Mouse (Mus musculus): ENCODE data around the gene Rxra.

Rxra gene

DNA sequence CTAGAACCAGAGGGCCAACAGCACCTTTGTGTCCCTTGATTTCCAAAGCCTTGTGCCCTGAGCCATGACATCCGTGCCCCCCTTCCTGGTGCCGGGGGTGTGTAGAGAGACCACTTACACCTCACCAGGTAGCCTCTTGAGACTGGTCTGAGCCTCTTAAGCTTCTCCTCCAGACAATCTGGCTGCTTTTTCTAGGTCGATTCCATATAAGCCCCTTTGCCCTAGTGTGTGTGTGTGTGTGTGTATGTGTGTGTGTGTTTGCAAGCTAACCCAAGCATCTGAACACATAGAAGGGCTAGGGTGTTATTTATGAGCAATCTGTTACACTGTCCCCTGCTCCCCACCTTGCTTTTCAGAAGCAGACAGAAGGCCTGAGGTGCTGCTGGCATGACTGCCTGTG is 62.2 kb downstream of the Rxra start:
- in situ Hi-C loops (cut with MboI, MseI), result no loop called here

DNA sequence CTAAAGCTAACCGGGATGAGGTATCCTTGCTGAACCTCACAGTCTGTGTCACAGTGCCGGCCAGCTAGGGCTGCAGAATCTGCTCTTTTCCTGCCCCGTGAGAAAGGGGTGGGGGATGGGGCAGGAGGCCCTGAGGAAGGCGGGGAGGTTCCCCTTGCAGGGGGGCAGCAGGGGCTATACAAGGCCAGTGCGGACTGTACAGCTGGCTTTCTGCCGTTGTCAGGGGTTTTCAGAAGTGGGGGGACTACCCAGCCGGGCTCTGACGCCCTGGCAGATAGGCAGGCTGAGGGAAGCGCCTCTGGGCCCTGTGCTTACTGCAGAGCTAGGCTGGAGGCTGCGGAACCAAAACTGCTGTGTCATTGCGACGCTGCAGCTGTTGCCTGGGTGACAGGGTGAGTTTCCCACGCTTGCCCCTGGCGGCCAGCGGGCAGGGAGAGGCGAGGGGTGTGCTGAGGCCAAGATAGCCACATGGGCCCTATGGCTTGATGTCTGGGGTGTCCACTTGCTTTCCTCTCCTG is 63.9 kb downstream of the Rxra start:
- in situ Hi-C loops (cut with MboI, MseI), result no loop called here

- in situ Hi-C loops (cut with MboI, MseI), result no loop called here
Observed at GRCm38 (mm10) chr2:27743177-27743576, 66.9 kb downstream of the Rxra start.

DNA sequence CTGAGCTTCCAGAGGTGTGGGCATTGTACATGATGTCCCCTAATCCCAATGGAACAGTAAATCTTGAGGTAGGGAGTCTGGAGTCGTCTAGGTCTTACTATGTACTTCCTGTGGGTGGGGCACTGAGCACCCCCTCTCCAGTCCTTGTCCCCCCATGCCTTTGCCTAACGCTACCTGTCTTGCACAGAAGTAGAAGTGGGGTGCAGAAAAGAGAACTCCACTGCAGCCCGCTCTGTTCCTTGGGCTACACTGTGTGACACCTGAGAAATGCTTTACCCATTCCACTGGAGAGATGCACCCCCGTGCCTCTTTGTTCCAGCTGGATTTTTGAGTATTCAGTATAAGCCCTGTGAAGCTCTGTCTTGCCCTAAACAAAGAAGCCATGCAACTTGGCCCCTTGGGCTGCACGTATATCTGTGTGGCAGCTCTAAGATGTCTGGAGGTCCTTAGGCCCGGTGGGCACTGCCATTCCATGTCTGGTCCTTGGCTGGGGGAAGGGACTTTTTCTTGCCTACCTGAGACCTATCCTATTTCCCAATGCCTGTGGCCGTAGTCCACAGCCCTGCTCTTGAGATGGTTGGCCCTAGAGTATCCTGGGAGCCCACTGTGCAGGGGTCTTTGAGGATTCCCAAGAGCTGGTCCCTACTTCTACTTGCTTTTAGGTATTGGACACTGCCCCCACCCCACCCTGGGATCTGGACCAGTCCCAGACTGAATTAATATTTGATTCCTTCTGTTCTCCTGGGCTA is 67.8 kb downstream of the Rxra start:
- in situ Hi-C loops (cut with MboI, MseI), result no loop called here

- in situ Hi-C loops (cut with MboI, MseI), result no loop called here
Observed at GRCm38 (mm10) chr2:27744612-27745351, 68.5 kb downstream of the Rxra start.

GRCm38 (mm10) chr2:27745673-27746620 is 69.7 kb downstream of the Rxra start:
- in situ Hi-C loops (cut with MboI, MseI), result no loop called here

DNA sequence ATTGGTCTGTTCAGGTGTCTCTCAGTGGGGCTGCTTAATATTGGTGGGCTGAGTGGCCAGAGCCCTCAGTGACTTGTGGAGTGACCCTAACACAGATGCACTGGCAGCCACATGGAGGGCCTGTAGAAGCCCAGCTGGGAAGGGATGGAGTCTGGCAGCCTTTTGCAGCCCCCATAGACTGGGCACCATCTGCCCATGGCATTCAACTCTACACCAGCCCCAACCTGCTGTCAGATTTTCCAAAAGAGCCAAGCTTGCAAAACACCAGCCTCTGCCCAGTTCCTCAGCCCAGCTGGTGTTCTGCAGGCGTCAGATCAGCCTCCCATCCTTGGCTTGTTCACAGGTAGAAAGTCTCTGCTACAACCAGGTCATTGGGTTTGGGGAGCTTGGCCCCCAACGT is 70.6 kb downstream of the Rxra start:
- in situ Hi-C loops (cut with MboI, MseI), result no loop called here

GRCm38 (mm10) chr2:27748984-27749383 is 72.7 kb downstream of the Rxra start:
- in situ Hi-C loops (cut with MboI, MseI), result no loop called here

- in situ Hi-C loops (cut with MboI, MseI), result no loop called here
Observed at GRCm38 (mm10) chr2:27750399-27751134, 74.3 kb downstream of the Rxra start.

DNA sequence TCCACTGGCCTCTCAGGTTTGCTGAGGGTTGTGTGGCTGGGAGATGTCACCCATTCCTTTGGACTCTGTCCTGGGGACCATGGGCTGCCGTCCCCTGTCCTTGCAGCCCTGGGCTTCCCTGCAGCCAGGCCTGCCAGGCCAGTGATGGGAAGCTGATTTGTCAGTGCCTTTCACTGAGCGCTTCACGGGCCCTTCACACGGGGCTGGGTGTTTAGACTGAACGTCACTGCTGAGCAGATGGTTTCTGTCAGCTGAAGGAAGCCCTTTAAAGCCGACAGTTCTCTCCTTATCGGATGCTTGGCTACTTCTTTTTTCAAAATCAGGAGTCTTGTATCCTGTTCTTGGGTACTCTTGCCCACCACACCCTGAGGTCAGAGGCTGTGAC is 74.9 kb downstream of the Rxra start:
- in situ Hi-C loops (cut with MboI, MseI), result no loop called here

DNA sequence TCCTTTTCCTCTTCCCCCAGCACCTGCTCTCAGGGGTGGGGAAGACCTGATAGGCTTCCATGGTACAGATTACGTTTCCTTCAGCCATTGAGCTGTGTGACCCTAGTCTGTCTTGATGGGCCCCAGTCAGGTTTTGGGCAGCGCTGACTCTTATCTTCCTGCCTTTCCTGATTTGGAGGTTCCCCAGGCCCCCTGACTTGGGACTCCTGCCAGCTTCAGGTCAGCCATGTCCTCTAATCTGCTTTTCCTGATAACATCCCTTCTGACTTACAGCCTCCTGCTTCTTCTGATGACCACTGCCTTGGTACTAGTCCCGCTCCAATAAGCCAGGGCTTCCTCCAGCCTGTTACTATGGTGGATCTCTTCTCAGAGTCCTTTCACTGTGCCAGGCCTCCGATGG is 75.6 kb downstream of the Rxra start:
- in situ Hi-C loops (cut with MboI, MseI), result no loop called here

GRCm38 (mm10) chr2:27754094-27754493 is 77.9 kb downstream of the Rxra start:
- in situ Hi-C loops (cut with MboI, MseI), result no loop called here

DNA sequence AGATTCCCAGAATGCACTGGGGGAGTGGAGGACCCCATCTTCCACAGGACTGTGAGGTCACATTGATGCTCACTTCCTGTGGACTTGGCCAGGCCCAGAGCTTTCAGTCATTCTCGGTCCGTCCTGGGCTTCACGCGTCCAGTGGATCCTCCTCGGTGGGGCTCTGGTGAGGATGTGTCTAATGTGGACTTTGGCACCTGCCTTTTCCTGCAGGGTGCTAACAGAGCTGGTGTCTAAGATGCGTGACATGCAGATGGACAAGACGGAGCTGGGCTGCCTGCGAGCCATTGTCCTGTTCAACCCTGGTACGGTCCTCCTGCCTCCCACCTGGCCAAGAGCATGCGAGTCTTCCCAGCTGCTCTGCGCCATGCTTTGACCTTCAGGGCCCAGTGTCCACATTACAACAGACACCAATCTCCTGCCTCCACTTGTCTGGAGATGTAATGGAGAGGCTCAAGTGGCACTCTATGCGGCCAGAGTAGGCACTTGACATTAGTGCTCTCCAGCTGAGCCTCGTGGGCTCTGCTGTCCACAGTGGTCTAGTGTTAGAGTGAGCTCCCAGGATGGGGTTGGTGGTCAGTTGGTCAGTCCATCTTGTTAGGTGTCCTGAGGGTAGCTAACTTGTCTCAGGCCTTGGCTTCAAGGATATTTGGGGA is 79.9 kb downstream of the Rxra start:
- in situ Hi-C loops (cut with MboI, MseI), result no loop called here

DNA sequence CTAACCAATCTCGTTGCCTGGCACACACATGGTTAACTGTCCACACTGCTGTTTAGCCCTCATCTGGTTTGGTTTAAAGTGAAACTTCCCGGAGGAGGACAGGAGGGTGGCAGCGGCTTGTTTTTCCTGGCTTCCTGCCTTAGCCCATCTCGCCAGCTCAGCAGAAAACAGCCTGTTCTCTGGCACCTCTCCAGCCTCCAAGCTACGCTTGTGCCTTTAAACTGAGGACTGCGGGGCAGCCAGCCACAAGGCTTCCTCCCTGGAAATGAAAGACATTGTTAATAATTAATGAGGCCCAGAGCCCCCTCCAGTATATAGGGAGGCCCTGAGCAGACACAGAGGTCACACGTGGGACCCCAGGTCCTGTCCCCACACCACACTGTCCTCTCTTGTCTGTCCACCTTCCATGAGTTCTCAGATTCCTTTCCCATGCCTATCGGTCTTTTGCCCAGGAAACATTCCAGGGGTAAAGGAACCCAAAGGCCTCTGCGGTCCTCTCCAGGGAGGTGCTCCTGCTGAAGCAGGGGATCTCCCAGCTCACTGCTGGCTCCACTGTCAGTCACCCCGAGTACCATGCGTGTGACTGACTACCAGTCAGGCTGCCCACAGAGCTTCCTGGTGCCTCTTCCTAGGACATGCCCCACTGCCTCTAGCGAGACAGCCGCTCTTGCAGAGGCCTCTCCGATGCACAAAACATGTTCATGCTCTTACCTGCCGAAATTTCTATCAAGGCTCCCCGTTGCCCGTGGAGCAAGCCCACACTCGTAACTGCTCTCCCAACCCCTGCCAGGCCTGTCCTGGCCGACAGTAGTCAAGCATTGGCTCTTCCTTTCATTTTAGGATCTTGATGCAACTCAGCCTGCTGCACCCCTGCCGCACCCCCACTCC is 82.4 kb downstream of the Rxra start:
- in situ Hi-C loops (cut with MboI, MseI), result no loop called here

- in situ Hi-C loops (cut with MboI, MseI), result no loop called here
Observed at GRCm38 (mm10) chr2:27759431-27759830, 83.2 kb downstream of the Rxra start.

GRCm38 (mm10) chr2:27761260-27761995 is 85.2 kb downstream of the Rxra start:
- in situ Hi-C loops (cut with MboI, MseI), result no loop called here

DNA sequence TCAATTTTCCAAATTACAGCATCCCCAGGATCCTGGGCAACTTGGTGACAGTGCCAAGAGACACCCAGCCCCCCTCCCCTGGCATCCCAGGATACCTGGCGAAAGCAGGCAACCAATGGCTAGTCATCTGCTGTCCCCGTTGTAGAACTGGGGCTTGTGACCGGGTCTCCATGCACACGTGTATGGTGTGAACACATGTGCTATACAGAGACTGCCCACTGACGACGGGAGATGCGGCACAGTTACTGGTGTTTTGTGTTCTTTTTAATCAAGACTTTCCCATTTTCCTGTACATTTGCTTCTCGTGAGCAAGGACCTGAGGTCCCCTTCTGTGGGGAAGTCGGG is 85.7 kb downstream of the Rxra start:
- in situ Hi-C loops (cut with MboI, MseI), result no loop called here

GRCm38 (mm10) chr2:27762509-27762908 is 86.3 kb downstream of the Rxra start:
- in situ Hi-C loops (cut with MboI, MseI), result no loop called here

Measured in regulatory T cell (primary cell).